Mouse (Mus musculus) Muller cell, postnatal 12 days (primary cell): ENCODE data around the gene Clip2.

Source experiments
- DNase-seq: peaks from one replicate; pipeline ENCODE4 v3.0.0-alpha.2; 2015; ENCODE audit errors: inconsistent ontology term

The Clip2 gene

GRCm38 (mm10) chr5:134552110-134552972, at the start of gene Clip2:
Gene Clip2, minus strand, starts transcription at chr5:134552434.
- DNase-seq, result peak; percentile 99

- DNase-seq, result no peak
Observed at GRCm38 (mm10) chr5:134597711-134598110, 45.5 kb upstream of the Clip2 start.

GRCm38 (mm10) chr5:134593093-134593492, 40.9 kb upstream of the Clip2 start:
- no peak for DNase-seq

- DNase-seq, result no peak
Observed at GRCm38 (mm10) chr5:134592026-134592581, 39.9 kb upstream of the Clip2 start.

- no peak for DNase-seq
Observed at GRCm38 (mm10) chr5:134589900-134590299, 37.7 kb upstream of the Clip2 start.

GRCm38 (mm10) chr5:134584798-134585197, 32.6 kb upstream of the Clip2 start:
- DNase-seq, result no peak

GRCm38 (mm10) chr5:134583884-134584213, 31.6 kb upstream of the Clip2 start:
- DNase-seq, result no peak

GRCm38 (mm10) chr5:134583006-134583883, 31.0 kb upstream of the Clip2 start:
- no peak for DNase-seq

GRCm38 (mm10) chr5:134582221-134582907, 30.1 kb upstream of the Clip2 start:
- peak; percentile 96 for DNase-seq

- DNase-seq, result no peak
Observed at GRCm38 (mm10) chr5:134581146-134581545, 28.9 kb upstream of the Clip2 start, which contains the start of gene Rfc2. Gene Rfc2, plus strand, starts transcription at chr5:134581366.

- no peak for DNase-seq
Observed at GRCm38 (mm10) chr5:134579135-134579534, 26.9 kb upstream of the Clip2 start.

GRCm38 (mm10) chr5:134577534-134577933, 25.3 kb upstream of the Clip2 start:
- DNase-seq, result no peak

GRCm38 (mm10) chr5:134576517-134577220, 24.4 kb upstream of the Clip2 start:
- DNase-seq, result no peak

GRCm38 (mm10) chr5:134575833-134576232, 23.6 kb upstream of the Clip2 start:
- no peak for DNase-seq

- no peak for DNase-seq
Observed at GRCm38 (mm10) chr5:134572508-134573214, 20.4 kb upstream of the Clip2 start.

GRCm38 (mm10) chr5:134571730-134572507, 19.7 kb upstream of the Clip2 start:
- peak; percentile 72 for DNase-seq

- no peak for DNase-seq
Observed at GRCm38 (mm10) chr5:134568964-134569491, 16.8 kb upstream of the Clip2 start.

- DNase-seq, result no peak
Observed at GRCm38 (mm10) chr5:134568030-134568429, 15.8 kb upstream of the Clip2 start.

GRCm38 (mm10) chr5:134567445-134567844, 15.2 kb upstream of the Clip2 start:
- no peak for DNase-seq
